Mouse (Mus musculus) testis, adult 2 months (tissue): ENCODE data around the gene Ergic1. TPM values are rescaled to one million over a fixed set of nuclear protein-coding genes. Genes with fewer than 3 reads are reported as not detected.
A peak's percentile ranks its signal among the peaks of the same experiment; 100 is the strongest.

ENCODE experiments used
- H3K27ac ChIP-seq: fragments of 200-500 bp; 2 replicates; pipeline ENCODE4 v1.5.1; 2012; ENCODE audit warnings: low read depth, low read length; ENCODE audit not compliant: control insufficient read depth, insufficient read depth
- H3K27me3 ChIP-seq: fragments of 200-500 bp; 2 replicates; pipeline ENCODE4 v1.6.1; 2012; ENCODE audit warnings: mild to moderate bottlenecking, low read length, moderate library complexity; ENCODE audit not compliant: control insufficient read depth, insufficient read depth
- H3K36me3 ChIP-seq: fragments of 200-500 bp; 2 replicates; pipeline ENCODE4 v1.6.1; 2012; ENCODE audit warnings: mild to moderate bottlenecking, low read length; ENCODE audit not compliant: control insufficient read depth, insufficient read depth
- H3K4me1 ChIP-seq: fragments of 200-500 bp; 2 replicates; pipeline ENCODE4 v1.6.1; 2012; ENCODE audit warnings: low read length; ENCODE audit not compliant: control insufficient read depth, insufficient read depth
- H3K4me3 ChIP-seq: fragments of 200-500 bp; 2 replicates; pipeline ENCODE4 v1.5.1; 2012; ENCODE audit warnings: low read depth, mild to moderate bottlenecking, low read length, moderate library complexity, mixed read lengths; ENCODE audit not compliant: control insufficient read depth
- CTCF ChIP-seq: fragments of 200-500 bp; IDR thresholded peaks from 2 replicates; pipeline ENCODE4 v1.5.1; 2012; ENCODE audit warnings: low read depth, mild to moderate bottlenecking, inconsistent platforms, low read length, moderate library complexity; ENCODE audit not compliant: control insufficient read depth, insufficient read depth, insufficient replicate concordance
- POLR2A ChIP-seq: fragments of 200-500 bp; IDR thresholded peaks from 2 replicates; pipeline ENCODE4 v1.6.1; 2012; ENCODE audit warnings: low read depth, mild to moderate bottlenecking, inconsistent platforms, low read length, moderate library complexity; ENCODE audit not compliant: control insufficient read depth
- polyA plus RNA-seq: library from polyadenylated mRNA; depleted of rRNA; stranded (reverse); fragments of >200 nt; gene quantifications from 2 replicates; pipeline ENCODE4 v1.2.3, GENCODE M21; 2012

Ergic1 gene
- polyA plus RNA-seq, 1 experiment: 115 TPM

- H3K36me3 ChIP-seq: no peaks in the 10 kb centered on the region
- TF ChIP-seq POLR2A (no peak), CTCF (no peak)
- H3K27me3 ChIP-seq: no peaks in the 10 kb centered on the region
- no peak overlapping the region; the same call in 1 of the 2 replicates for H3K27ac ChIP-seq
- peaks cover 3% of the 10 kb centered on the region for H3K4me1 ChIP-seq
- no peak overlapping the region for H3K4me3 ChIP-seq
These were observed 86.0 kb downstream of the Ergic1 start for GRCm38 (mm10) chr17:26647283-26647682.

GRCm38 (mm10) chr17:26649565-26649964 is 88.3 kb downstream of the Ergic1 start:
- no peak overlapping the region for H3K4me3 ChIP-seq
- H3K36me3 ChIP-seq: no peaks in the 10 kb centered on the region
- no peak for TF ChIP-seq POLR2A
- TF ChIP-seq CTCF: no peak
- H3K27ac ChIP-seq: no peak overlapping the region
- no peaks in the 10 kb centered on the region; the same call in 1 of the 2 replicates for H3K4me1 ChIP-seq
- H3K27me3 ChIP-seq: no peaks in the 10 kb centered on the region

- H3K36me3 ChIP-seq: no peaks in the 10 kb centered on the region
- H3K4me3 ChIP-seq: no peak overlapping the region
- no peak for TF ChIP-seq POLR2A
- no peak for TF ChIP-seq CTCF
- no peak overlapping the region for H3K27ac ChIP-seq
- no peaks in the 10 kb centered on the region for H3K27me3 ChIP-seq
- 0 out of 2 replicates have a peak, but pooled peaks cover 3% of the 10 kb centered on the region for H3K4me1 ChIP-seq
These were observed 89.4 kb downstream of the Ergic1 start for GRCm38 (mm10) chr17:26650451-26651363.

- peak overlapping the region; percentile 69 for H3K27ac ChIP-seq
- H3K27me3 ChIP-seq: no peaks in the 10 kb centered on the region
- no peaks in the 10 kb centered on the region for H3K36me3 ChIP-seq
- peaks cover 20% of the 10 kb centered on the region for H3K4me1 ChIP-seq
- TF ChIP-seq CTCF: no peak
- TF ChIP-seq POLR2A: 0 out of 2 replicates have a peak, but pooled peaks have one; percentile 9
- H3K4me3 ChIP-seq: peak overlapping the region; percentile 42
These were observed 97.7 kb downstream of the Ergic1 start for GRCm38 (mm10) chr17:26658854-26659572.

GRCm38 (mm10) chr17:26659573-26659915 is 98.3 kb downstream of the Ergic1 start:
- H3K4me3 ChIP-seq: peak overlapping the region; percentile 42
- no peak for TF ChIP-seq POLR2A
- no peak for TF ChIP-seq CTCF
- H3K4me1 ChIP-seq: peaks cover 20% of the 10 kb centered on the region
- H3K36me3 ChIP-seq: no peaks in the 10 kb centered on the region
- H3K27ac ChIP-seq: peak overlapping the region; percentile 69
- H3K27me3 ChIP-seq: no peaks in the 10 kb centered on the region

GRCm38 (mm10) chr17:26660192-26660912 is 99.1 kb downstream of the Ergic1 start:
- no peaks in the 10 kb centered on the region for H3K36me3 ChIP-seq
- no peaks in the 10 kb centered on the region for H3K27me3 ChIP-seq
- H3K4me1 ChIP-seq: peaks cover 17% of the 10 kb centered on the region
- H3K27ac ChIP-seq: peak overlapping the region; percentile 12; the same call in 1 of the 2 replicates
- peak overlapping the region; percentile 69 for H3K4me3 ChIP-seq
- TF ChIP-seq CTCF (peak; percentile 74; the same call in 1 of the 2 replicates), POLR2A (no peak)
